Mouse (Mus musculus) urinary bladder, postnatal 10 days (tissue): ENCODE results near the gene Pced1b.

Experiments
- DNase-seq: peaks from one replicate; pipeline ENCODE4 v3.0.0; 2022; ENCODE audit warnings: low spot score

Pced1b gene

GRCm38 (mm10) chr15:97286731-97287130 lies 39.8 kb downstream of the Pced1b start:
- no peak for DNase-seq

GRCm38 (mm10) chr15:97287436-97288143 lies 40.7 kb downstream of the Pced1b start:
- no peak for DNase-seq

GRCm38 (mm10) chr15:97288690-97289089 lies 41.8 kb downstream of the Pced1b start:
- DNase-seq = no peak

- no peak for DNase-seq
These were observed 42.3 kb downstream of the Pced1b start for GRCm38 (mm10) chr15:97289176-97289575.

GRCm38 (mm10) chr15:97290351-97290750 lies 43.4 kb downstream of the Pced1b start:
- DNase-seq = no peak

- DNase-seq = no peak
These were observed 44.6 kb downstream of the Pced1b start for GRCm38 (mm10) chr15:97291291-97292050.

- DNase-seq = no peak
These were observed 61.0 kb downstream of the Pced1b start for GRCm38 (mm10) chr15:97307935-97308334.

GRCm38 (mm10) chr15:97309533-97309932 lies 62.6 kb downstream of the Pced1b start:
- DNase-seq = no peak

GRCm38 (mm10) chr15:97310251-97310650 lies 63.3 kb downstream of the Pced1b start:
- no peak for DNase-seq

GRCm38 (mm10) chr15:97311211-97311610 lies 64.3 kb downstream of the Pced1b start:
- no peak for DNase-seq

GRCm38 (mm10) chr15:97311937-97312336 lies 65.0 kb downstream of the Pced1b start:
- no peak for DNase-seq

GRCm38 (mm10) chr15:97314720-97315421 lies 68.0 kb downstream of the Pced1b start:
- no peak for DNase-seq

GRCm38 (mm10) chr15:97315422-97315757 lies 68.5 kb downstream of the Pced1b start:
- DNase-seq = no peak

- no peak for DNase-seq
These were observed 71.6 kb downstream of the Pced1b start for GRCm38 (mm10) chr15:97318365-97319001.

- DNase-seq = no peak
These were observed 75.9 kb downstream of the Pced1b start for GRCm38 (mm10) chr15:97322821-97323220.

GRCm38 (mm10) chr15:97323466-97323865 lies 76.6 kb downstream of the Pced1b start:
- no peak for DNase-seq

- no peak for DNase-seq
These were observed 77.4 kb downstream of the Pced1b start for GRCm38 (mm10) chr15:97324311-97324710.

- no peak for DNase-seq
These were observed 80.7 kb downstream of the Pced1b start for GRCm38 (mm10) chr15:97327500-97328081.

GRCm38 (mm10) chr15:97332582-97332981 lies 85.7 kb downstream of the Pced1b start:
- no peak for DNase-seq

GRCm38 (mm10) chr15:97337636-97338352 lies 90.9 kb downstream of the Pced1b start:
- DNase-seq = no peak

- DNase-seq = no peak
These were observed 91.6 kb downstream of the Pced1b start for GRCm38 (mm10) chr15:97338377-97339060.
